Mouse (Mus musculus): ENCODE results near the gene Esr2. TPM values are rescaled to one million over a fixed set of nuclear protein-coding genes. Genes with fewer than 3 reads are reported as not detected.
A peak's percentile ranks its signal among the peaks of the same experiment; 100 is the strongest.

The Esr2 gene
- polyA plus RNA-seq, 1 experiment: 0.02 TPM

- TF ChIP-seq POLR2A (IDR thresholded peaks at IDR 0.05; ENCODE audit: low read depth, low read length) (no peak), CTCF (IDR thresholded peaks at IDR 0.05; ENCODE audit: extremely low read depth, insufficient read depth, insufficient read length, insufficient replicate concordance) (no peak)
- H3K4me1 ChIP-seq (ENCODE audit: control insufficient read depth, insufficient read depth, insufficient read length): no peaks in the 10 kb centered on the region
- H3K27me3 ChIP-seq (ENCODE audit: control insufficient read depth, insufficient read depth, low read length): no peaks in the 10 kb centered on the region
- H3K4me3 ChIP-seq (ENCODE audit: extremely low read depth, insufficient read depth, insufficient read length): no peak overlapping the region
- WGBS: 92% methylated on average over 20 of the region's 20 CpGs
- H3K36me3 ChIP-seq (ENCODE audit: control insufficient read depth, insufficient read depth, low read length): peaks cover 30% of the 10 kb centered on the region
- no peak for DNase-seq (ENCODE audit: low read depth in 1 of 2, low spot score in 2 of 2)
- H3K27ac ChIP-seq (ENCODE audit: insufficient read depth, low read length): no peak overlapping the region
Observed at GRCm38 (mm10) chr12:76104596-76105351, 72.3 kb downstream of the Esr2 start.

GRCm38 (mm10) chr12:76102621-76103020 is 74.4 kb downstream of the Esr2 start:
- no peak overlapping the region for H3K4me3 ChIP-seq (ENCODE audit: extremely low read depth, insufficient read depth, insufficient read length)
- H3K27me3 ChIP-seq (ENCODE audit: control insufficient read depth, insufficient read depth, low read length): no peaks in the 10 kb centered on the region
- WGBS: 90% methylated on average over 12 of the region's 12 CpGs
- peaks cover 34% of the 10 kb centered on the region for H3K36me3 ChIP-seq (ENCODE audit: control insufficient read depth, insufficient read depth, low read length)
- no peaks in the 10 kb centered on the region for H3K4me1 ChIP-seq (ENCODE audit: control insufficient read depth, insufficient read depth, insufficient read length)
- DNase-seq (ENCODE audit: low read depth in 1 of 2, low spot score in 2 of 2): no peak
- TF ChIP-seq POLR2A (IDR thresholded peaks at IDR 0.05; ENCODE audit: low read depth, low read length) (no peak), CTCF (IDR thresholded peaks at IDR 0.05; ENCODE audit: extremely low read depth, insufficient read depth, insufficient read length, insufficient replicate concordance) (no peak)
- no peak overlapping the region for H3K27ac ChIP-seq (ENCODE audit: insufficient read depth, low read length)

- no peak overlapping the region for H3K4me3 ChIP-seq (ENCODE audit: extremely low read depth, insufficient read depth, insufficient read length)
- DNase-seq (ENCODE audit: low read depth in 1 of 2, low spot score in 2 of 2): no peak
- TF ChIP-seq CTCF (IDR thresholded peaks at IDR 0.05; ENCODE audit: extremely low read depth, insufficient read depth, insufficient read length, insufficient replicate concordance) (no peak), POLR2A (IDR thresholded peaks at IDR 0.05; ENCODE audit: low read depth, low read length) (no peak)
- WGBS: 64% methylated on average over 30 of the region's 30 CpGs
- no peak overlapping the region for H3K27ac ChIP-seq (ENCODE audit: insufficient read depth, low read length)
- H3K36me3 ChIP-seq (ENCODE audit: control insufficient read depth, insufficient read depth, low read length): peaks cover 20% of the 10 kb centered on the region
- H3K4me1 ChIP-seq (ENCODE audit: control insufficient read depth, insufficient read depth, insufficient read length): no peaks in the 10 kb centered on the region
- no peaks in the 10 kb centered on the region for H3K27me3 ChIP-seq (ENCODE audit: control insufficient read depth, insufficient read depth, low read length)
Observed at GRCm38 (mm10) chr12:76095117-76096035, 81.7 kb downstream of the Esr2 start.

GRCm38 (mm10) chr12:76093613-76094588 is 83.2 kb downstream of the Esr2 start:
- H3K27ac ChIP-seq (ENCODE audit: insufficient read depth, low read length): no peak overlapping the region
- 90% methylated on average over 15 of the region's 15 CpGs for WGBS
- no peaks in the 10 kb centered on the region for H3K4me1 ChIP-seq (ENCODE audit: control insufficient read depth, insufficient read depth, insufficient read length)
- TF ChIP-seq CTCF (IDR thresholded peaks at IDR 0.05; ENCODE audit: extremely low read depth, insufficient read depth, insufficient read length, insufficient replicate concordance) (no peak), POLR2A (IDR thresholded peaks at IDR 0.05; ENCODE audit: low read depth, low read length) (no peak)
- H3K27me3 ChIP-seq (ENCODE audit: control insufficient read depth, insufficient read depth, low read length): no peaks in the 10 kb centered on the region
- H3K4me3 ChIP-seq (ENCODE audit: extremely low read depth, insufficient read depth, insufficient read length): no peak overlapping the region
- H3K36me3 ChIP-seq (ENCODE audit: control insufficient read depth, insufficient read depth, low read length): peaks cover 18% of the 10 kb centered on the region
- no peak for DNase-seq (ENCODE audit: low read depth in 1 of 2, low spot score in 2 of 2)

- no peaks in the 10 kb centered on the region for H3K4me1 ChIP-seq (ENCODE audit: control insufficient read depth, insufficient read depth, insufficient read length)
- no peak for DNase-seq (ENCODE audit: low read depth in 1 of 2, low spot score in 2 of 2)
- 91% methylated on average over 11 of the region's 11 CpGs for WGBS
- H3K36me3 ChIP-seq (ENCODE audit: control insufficient read depth, insufficient read depth, low read length): peaks cover 12% of the 10 kb centered on the region
- no peak overlapping the region for H3K4me3 ChIP-seq (ENCODE audit: extremely low read depth, insufficient read depth, insufficient read length)
- no peaks in the 10 kb centered on the region for H3K27me3 ChIP-seq (ENCODE audit: control insufficient read depth, insufficient read depth, low read length)
- TF ChIP-seq POLR2A (IDR thresholded peaks at IDR 0.05; ENCODE audit: low read depth, low read length): no peak
- TF ChIP-seq CTCF (IDR thresholded peaks at IDR 0.05; ENCODE audit: extremely low read depth, insufficient read depth, insufficient read length, insufficient replicate concordance): no peak
- no peak overlapping the region for H3K27ac ChIP-seq (ENCODE audit: insufficient read depth, low read length)
Observed at GRCm38 (mm10) chr12:76092789-76093466, 84.1 kb downstream of the Esr2 start.

- peak; percentile 3; the same call in 1 of the 2 replicates for TF ChIP-seq POLR2A (IDR thresholded peaks at IDR 0.05; ENCODE audit: low read depth, low read length)
- no peak for TF ChIP-seq CTCF (IDR thresholded peaks at IDR 0.05; ENCODE audit: extremely low read depth, insufficient read depth, insufficient read length, insufficient replicate concordance)
- DNase-seq (ENCODE audit: low read depth in 1 of 2, low spot score in 2 of 2): peak; percentile 22 to 48
- peak overlapping the region; percentile 55 for H3K4me3 ChIP-seq (ENCODE audit: extremely low read depth, insufficient read depth, insufficient read length)
- peaks cover 11% of the 10 kb centered on the region; the same call in 1 of the 2 replicates for H3K4me1 ChIP-seq (ENCODE audit: control insufficient read depth, insufficient read depth, insufficient read length)
- H3K27me3 ChIP-seq (ENCODE audit: control insufficient read depth, insufficient read depth, low read length): no peaks in the 10 kb centered on the region
- 42% methylated on average over 13 of the region's 13 CpGs for WGBS
- H3K36me3 ChIP-seq (ENCODE audit: control insufficient read depth, insufficient read depth, low read length): no peaks in the 10 kb centered on the region
- peak overlapping the region; percentile 79 for H3K27ac ChIP-seq (ENCODE audit: insufficient read depth, low read length)
Observed at GRCm38 (mm10) chr12:76087025-76087424, 90.0 kb downstream of the Esr2 start.
